Mouse (Mus musculus): ENCODE results near the gene Cd300ld3.

The Cd300ld3 gene

DNA sequence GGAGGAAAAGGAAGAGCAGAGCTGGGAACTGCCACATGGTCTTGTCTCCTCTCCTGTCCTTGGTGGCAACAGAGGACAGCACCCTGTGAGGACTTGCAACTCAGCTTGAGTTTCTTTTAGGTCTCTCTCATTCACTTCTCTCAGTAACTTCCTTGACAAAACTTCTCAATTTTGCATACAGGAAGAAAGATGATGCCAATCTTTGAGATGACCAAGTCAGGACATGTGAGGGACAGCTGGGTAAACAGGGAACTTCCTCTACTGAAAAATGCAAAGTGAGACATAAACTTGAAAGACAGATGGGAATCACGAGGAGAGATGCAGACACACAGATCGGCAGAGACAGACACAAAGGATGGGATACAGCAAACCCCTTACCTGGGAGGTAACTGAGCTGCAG is at the start of gene Cd300ld3:
Gene Cd300ld3, minus strand, starts transcription at position 151 of the 400 bp plus-strand sequence.
- in situ Hi-C loops (cut with MboI; ENCODE audit: low sequenced_read_pairs) = no loop called here

GRCm38 (mm10) chr11:115092140-115092539 is 43.9 kb upstream of the Cd300ld3 start:
- in situ Hi-C loops (cut with MboI; ENCODE audit: low sequenced_read_pairs) = no loop called here

DNA sequence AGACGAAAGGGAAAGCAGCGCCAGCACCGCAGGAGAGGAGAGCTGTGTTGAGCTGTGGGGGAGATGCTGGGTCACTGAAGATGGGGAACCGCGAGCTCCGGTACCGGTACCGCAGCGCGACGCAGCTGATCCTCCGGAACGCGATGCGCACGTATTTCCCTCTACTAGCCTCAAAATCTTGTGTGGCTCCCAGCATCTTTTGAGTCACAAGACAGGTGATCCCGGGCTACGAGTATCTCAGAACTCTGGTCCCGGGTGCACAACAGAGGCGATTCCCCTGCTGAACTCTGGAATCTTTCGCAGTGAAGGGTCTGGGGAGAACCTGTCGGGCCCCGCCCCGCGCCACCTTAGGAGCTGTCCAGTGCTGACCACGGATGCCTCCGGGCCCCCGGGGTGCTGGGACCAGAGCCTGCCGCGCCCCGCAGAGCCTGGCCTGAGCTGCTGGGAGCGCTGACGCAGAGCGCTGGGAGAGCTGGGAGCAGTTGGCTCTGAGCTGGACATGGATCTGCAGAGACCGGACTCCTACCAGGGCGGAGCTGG is 43.2 kb upstream of the Cd300ld3 start, which contains the start of gene Rab37:
Gene Rab37, plus strand, starts transcription at position 70 of the 540 bp plus-strand sequence.
- in situ Hi-C loops (cut with MboI; ENCODE audit: low sequenced_read_pairs) = no loop called here

GRCm38 (mm10) chr11:115089853-115090252 is 41.6 kb upstream of the Cd300ld3 start:
- in situ Hi-C loops (cut with MboI; ENCODE audit: low sequenced_read_pairs) = no loop called here

DNA sequence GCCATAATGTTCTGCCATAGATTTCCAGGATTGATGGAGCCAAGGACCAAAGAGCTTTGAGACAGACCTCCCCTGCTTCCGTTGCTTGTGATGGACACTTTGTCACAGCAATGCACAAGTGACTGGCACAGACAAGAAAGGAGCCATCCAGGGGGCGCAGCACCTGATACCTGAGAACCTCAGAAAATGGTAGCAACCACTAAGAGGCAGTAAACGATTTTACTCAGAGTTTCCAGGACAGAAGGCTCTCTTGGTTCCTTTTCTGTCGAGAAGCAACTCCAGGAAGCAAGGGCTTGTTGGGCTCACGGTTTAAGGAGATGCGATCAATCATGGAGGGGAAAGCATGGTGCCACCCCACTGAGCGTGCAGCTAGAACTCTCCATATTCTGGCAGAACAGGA is 38.0 kb upstream of the Cd300ld3 start:
- in situ Hi-C loops (cut with MboI; ENCODE audit: low sequenced_read_pairs) = no loop called here

DNA sequence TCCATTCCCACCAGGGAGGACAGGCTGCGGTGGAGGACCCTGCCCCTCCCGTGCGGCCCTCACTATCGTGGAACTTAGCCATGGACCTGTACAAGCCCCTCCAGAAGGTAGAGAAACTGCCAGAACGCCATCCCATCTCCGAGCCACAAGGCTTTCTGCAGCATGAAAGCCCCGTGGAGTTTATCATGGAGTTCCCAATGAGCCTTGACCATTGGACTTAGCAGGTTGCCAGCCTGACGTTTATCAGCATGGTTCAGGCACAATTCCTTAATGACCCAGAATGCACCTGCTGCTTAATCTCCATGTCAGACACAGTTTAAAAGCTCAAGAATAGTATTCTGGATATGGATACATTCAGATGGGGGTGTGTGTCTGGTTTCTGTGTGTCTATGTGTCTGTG is 36.9 kb upstream of the Cd300ld3 start:
- in situ Hi-C loops (cut with MboI; ENCODE audit: low sequenced_read_pairs) = no loop called here

DNA sequence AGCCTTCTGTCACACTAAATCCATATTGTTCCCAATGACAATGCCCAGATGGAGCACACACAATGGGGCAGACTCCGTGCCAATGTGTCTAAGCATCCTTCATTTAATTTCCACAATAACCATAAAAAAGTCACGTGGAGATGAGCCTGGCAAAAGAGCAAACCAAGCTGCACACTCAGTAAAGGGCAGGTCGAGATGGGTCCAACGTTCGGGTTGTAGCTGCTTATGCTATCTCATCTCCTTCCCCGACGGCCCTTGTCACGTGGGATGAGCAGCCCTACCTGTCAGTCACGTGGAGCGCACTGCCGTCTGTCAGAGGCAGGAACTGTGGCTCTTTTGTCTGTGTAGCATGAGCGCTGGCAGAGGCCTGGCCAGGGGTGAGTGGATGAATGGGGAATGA is 36.4 kb upstream of the Cd300ld3 start:
- in situ Hi-C loops (cut with MboI; ENCODE audit: low sequenced_read_pairs) = no loop called here

- in situ Hi-C loops (cut with MboI; ENCODE audit: low sequenced_read_pairs) = no loop called here
These were observed 35.3 kb upstream of the Cd300ld3 start for GRCm38 (mm10) chr11:115083376-115084139.

- in situ Hi-C loops (cut with MboI; ENCODE audit: low sequenced_read_pairs) = no loop called here
These were observed 34.0 kb upstream of the Cd300ld3 start for GRCm38 (mm10) chr11:115082196-115082595.

DNA sequence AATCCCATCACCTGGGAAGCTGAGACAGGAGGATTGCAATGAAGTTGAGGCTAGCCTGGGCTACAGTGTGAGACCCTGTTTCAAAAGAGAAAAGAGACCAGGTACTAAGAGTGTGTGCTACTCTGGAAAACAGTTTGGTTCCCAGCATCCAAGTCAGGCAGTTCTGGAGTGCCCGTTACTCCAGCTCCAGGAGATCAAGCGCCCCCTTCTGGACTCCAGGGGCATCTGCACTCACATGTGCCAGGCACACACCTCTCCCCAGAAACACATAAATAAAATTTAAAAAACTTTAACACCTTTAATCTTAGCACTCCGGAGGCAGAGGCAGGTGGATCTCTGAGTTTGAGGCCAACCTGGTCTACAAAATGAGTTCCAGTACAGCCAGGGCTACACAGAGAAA is 33.2 kb upstream of the Cd300ld3 start:
- in situ Hi-C loops (cut with MboI; ENCODE audit: low sequenced_read_pairs) = no loop called here

GRCm38 (mm10) chr11:115080886-115081285 is 32.7 kb upstream of the Cd300ld3 start:
- in situ Hi-C loops (cut with MboI; ENCODE audit: low sequenced_read_pairs) = no loop called here

GRCm38 (mm10) chr11:115078680-115079079 is 30.5 kb upstream of the Cd300ld3 start:
- in situ Hi-C loops (cut with MboI; ENCODE audit: low sequenced_read_pairs) = no loop called here

- in situ Hi-C loops (cut with MboI; ENCODE audit: low sequenced_read_pairs) = no loop called here
These were observed 29.2 kb upstream of the Cd300ld3 start for GRCm38 (mm10) chr11:115077436-115077835.

GRCm38 (mm10) chr11:115075859-115076258 is 27.6 kb upstream of the Cd300ld3 start:
- in situ Hi-C loops (cut with MboI; ENCODE audit: low sequenced_read_pairs) = no loop called here

GRCm38 (mm10) chr11:115075407-115075806 is 27.2 kb upstream of the Cd300ld3 start:
- in situ Hi-C loops (cut with MboI; ENCODE audit: low sequenced_read_pairs) = no loop called here

- in situ Hi-C loops (cut with MboI; ENCODE audit: low sequenced_read_pairs) = no loop called here
These were observed 24.8 kb upstream of the Cd300ld3 start for GRCm38 (mm10) chr11:115073002-115073401.

DNA sequence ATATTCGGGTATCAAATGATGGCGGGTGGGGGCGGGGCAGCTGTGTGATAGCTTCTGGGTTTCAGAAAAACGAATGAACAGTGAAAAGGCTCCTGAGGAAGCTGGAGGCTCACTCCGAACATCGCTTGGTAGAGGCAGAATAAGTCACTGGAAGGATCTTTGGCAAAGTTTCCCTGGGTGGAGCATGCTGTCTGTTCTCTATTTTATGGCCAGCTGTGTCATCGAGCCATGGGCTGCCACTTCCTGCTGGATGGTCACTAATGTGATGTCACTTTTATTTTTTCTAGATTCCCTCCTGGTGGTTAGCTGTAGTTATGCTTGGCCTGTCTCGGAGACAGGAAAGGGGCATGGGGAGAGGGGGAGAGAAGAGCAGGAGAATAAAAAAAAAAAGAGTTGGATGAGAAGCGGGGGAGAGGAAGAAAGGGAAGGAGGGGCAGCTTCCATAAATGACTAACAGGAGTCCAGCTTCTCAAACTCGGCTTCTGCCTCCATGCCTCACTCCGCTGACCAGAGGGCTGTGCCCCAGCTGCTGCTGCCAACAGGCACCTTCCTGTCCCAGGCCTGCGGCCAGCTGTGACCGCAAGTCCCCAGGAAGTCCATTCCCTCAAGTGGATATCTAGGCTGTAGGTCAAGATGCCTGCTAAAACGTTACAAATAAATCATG is 23.6 kb upstream of the Cd300ld3 start:
- in situ Hi-C loops (cut with MboI; ENCODE audit: low sequenced_read_pairs) = no loop called here

GRCm38 (mm10) chr11:115071015-115071551 is 22.9 kb upstream of the Cd300ld3 start:
- in situ Hi-C loops (cut with MboI; ENCODE audit: low sequenced_read_pairs) = no loop called here

DNA sequence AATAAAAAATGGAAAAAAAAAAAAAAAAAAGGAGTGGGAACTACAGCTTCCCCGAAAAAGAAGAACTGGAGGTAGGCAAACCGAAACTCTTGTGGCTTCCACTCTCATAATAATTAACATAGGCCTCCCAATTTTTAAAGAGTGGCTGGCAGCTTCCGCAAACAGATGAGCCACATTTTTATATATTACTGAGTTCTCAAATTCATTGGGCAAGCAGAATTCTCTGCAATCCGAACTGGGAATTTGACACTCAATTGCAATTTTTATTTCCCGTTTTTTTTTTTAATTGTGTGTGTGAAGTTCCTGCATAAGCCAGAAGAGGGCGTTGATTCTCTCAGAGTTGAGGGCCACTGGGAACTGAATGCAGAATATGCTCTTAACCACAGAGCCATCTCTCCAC is 18.6 kb upstream of the Cd300ld3 start:
- in situ Hi-C loops (cut with MboI; ENCODE audit: low sequenced_read_pairs) = no loop called here

DNA sequence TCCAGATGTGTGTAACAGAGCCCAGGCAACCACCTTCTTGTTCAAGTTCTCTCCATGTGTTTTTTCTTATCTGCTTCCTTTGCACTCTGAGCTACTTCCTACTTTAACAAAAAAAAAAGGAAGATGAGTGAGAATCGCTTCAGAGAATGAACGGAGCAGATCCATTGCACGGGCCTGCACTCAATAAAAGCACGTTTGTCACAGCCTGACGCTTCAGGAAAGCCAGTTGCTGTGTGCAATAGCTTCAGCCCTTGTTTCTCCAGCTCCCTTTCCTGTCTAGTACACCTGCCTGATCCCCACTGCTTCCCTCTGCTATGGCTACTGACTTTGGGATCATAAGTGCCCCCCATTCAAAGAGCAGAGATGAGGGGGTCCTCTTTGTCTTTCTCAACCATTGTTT is 13.9 kb upstream of the Cd300ld3 start, which contains the start of gene Cd300e:
Gene Cd300e, minus strand, starts transcription at position 101 of the 400 bp plus-strand sequence.
- in situ Hi-C loops (cut with MboI; ENCODE audit: low sequenced_read_pairs) = no loop called here

GRCm38 (mm10) chr11:115059797-115060196 is 11.6 kb upstream of the Cd300ld3 start:
- in situ Hi-C loops (cut with MboI; ENCODE audit: low sequenced_read_pairs) = no loop called here

DNA sequence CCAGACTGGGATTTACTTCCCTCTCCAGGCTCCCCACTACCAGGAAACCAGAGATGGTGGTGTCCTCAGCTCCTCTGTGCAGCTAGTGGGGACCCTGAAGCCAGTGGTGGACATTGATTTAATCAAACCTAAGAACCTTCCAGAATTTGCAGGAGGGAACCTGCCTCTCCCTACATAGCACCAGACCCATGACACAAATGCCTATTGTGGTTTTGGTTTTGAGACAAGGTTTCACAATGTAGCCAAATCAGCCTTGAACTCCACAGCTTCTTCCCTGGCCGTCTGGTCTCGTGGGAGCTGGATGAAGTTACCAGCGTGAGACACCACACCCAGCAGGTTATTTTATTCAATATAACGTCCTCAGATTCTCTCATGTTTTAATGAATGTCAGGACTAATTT is 10.5 kb upstream of the Cd300ld3 start:
- in situ Hi-C loops (cut with MboI; ENCODE audit: low sequenced_read_pairs) = no loop called here
